Mouse (Mus musculus): Measurements from ENCODE around the gene Vps25. TPM values are rescaled to one million over a fixed set of nuclear protein-coding genes. Genes with fewer than 3 reads are reported as not detected.

Vps25 gene
- polyA plus RNA-seq, 1 experiment from 2014 or later, result 139 TPM

DNA sequence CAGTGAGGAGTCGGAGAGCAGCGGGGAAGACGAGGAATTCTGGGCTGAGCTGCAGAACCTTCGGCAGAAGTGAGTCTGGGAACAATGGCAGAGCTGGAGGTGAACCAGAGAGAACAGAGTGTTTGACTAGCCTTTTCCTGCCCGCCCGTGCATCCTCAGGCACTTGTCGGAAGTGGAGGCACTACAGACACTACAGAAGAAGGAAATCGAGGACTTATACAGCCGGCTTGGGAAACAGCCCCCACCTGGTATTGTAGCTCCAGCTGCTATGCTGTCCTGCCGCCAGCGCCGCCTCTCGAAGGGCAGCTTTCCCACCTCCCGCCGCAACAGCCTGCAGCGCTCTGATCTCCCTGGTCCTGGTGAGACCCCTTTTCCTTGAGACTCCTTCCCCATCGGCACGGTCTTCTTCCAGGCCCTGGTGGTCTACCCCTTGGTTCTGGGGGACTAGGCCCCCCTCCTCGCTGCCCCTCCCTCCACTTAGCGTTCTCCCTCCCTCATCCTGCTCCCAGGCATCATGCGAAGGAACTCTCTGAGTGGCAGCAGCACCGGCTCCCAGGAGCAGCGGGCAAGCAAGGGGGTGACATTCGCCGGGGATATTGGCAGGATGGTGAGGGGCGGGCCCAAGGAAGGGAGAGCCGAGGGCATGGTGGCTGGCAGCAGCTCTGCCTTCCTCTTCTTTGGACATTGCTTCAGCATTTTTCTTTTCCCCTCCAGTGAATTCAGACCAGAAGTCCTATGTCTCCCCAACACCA, 23.0 kb downstream of the Vps25 start:
- DNase-seq (peak; percentile 28), ATAC-seq (ENCODE audit: insufficient read depth) (no peak)
- no peaks in the 10 kb centered on the region for H3K9me3 ChIP-seq (ENCODE audit: low read depth, low read length)
- no peak overlapping the region for H3K9ac ChIP-seq
- H3K4me1 ChIP-seq (ENCODE audit: insufficient read depth), result peaks cover 16% of the 10 kb centered on the region
- peak overlapping the region; percentile 88 for H3K4me2 ChIP-seq
- 28% methylated on average over 27 of the region's 27 CpGs for WGBS
- H3K27ac ChIP-seq (ENCODE audit: low read depth), result no peak overlapping the region
- no peak for TF ChIP-seq CTCF (IDR thresholded peaks at IDR 0.05; ENCODE audit: low read depth)
- H3K36me3 ChIP-seq (ENCODE audit: insufficient read depth), result no peaks in the 10 kb centered on the region
- no peak overlapping the region for H3K4me3 ChIP-seq (ENCODE audit: low read depth, low read length)
- no peaks in the 10 kb centered on the region for H3K27me3 ChIP-seq (ENCODE audit: insufficient read depth, low read length)

DNA sequence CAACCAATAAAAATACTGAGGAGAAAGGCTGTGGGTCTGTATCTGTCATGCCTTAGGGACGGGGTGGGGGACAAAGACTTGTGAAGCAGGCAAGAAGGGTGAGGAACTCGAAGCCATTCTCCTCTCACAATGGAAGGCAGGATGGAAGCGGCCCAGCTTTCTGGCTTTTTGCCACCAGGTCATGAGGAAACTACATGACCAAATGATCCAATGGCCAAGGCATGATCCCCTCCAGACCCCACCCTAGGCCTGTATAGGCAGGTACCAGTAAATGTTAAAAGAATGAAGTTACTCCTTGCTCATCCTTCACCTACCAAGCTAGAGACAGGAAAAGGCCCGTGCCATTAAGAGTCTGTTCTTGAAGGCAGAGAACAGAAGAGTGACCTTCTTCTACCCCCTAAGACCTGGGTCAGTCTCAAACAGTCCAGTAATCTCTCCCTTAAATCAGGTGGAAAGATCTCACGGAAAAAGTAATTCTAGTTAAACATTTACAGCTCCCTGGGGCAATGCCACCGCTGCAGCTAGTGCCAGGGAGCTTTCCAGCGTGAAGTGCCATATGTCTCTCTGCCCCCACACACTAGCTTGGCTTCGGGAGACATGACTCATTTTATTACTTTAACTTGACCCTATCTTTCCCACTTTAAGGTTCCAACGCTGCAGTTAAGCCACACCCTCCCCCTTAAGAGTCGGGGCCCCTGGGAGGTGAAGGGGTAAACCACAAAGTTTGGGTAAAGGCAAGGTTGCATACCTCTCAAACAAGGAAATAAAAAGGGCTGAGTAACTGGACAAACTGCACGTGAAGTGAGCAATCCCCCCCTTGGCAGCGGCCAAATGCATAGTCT, 24.1 kb downstream of the Vps25 start:
- no peak for DNase-seq
- H3K9me3 ChIP-seq (ENCODE audit: low read depth, low read length), result no peaks in the 10 kb centered on the region
- 54% methylated on average over 12 of the region's 12 CpGs for WGBS
- peak overlapping the region; percentile 64 for H3K4me3 ChIP-seq (ENCODE audit: low read depth, low read length)
- H3K27me3 ChIP-seq (ENCODE audit: insufficient read depth, low read length), result no peaks in the 10 kb centered on the region
- no peak for ATAC-seq (ENCODE audit: insufficient read depth)
- H3K9ac ChIP-seq, result peak overlapping the region; percentile 63
- H3K4me1 ChIP-seq (ENCODE audit: insufficient read depth), result peaks cover 16% of the 10 kb centered on the region
- no peak for TF ChIP-seq CTCF (IDR thresholded peaks at IDR 0.05; ENCODE audit: low read depth)
- no peaks in the 10 kb centered on the region for H3K36me3 ChIP-seq (ENCODE audit: insufficient read depth)
- H3K27ac ChIP-seq (ENCODE audit: low read depth), result no peak overlapping the region
- H3K4me2 ChIP-seq, result peak overlapping the region; percentile 88

DNA sequence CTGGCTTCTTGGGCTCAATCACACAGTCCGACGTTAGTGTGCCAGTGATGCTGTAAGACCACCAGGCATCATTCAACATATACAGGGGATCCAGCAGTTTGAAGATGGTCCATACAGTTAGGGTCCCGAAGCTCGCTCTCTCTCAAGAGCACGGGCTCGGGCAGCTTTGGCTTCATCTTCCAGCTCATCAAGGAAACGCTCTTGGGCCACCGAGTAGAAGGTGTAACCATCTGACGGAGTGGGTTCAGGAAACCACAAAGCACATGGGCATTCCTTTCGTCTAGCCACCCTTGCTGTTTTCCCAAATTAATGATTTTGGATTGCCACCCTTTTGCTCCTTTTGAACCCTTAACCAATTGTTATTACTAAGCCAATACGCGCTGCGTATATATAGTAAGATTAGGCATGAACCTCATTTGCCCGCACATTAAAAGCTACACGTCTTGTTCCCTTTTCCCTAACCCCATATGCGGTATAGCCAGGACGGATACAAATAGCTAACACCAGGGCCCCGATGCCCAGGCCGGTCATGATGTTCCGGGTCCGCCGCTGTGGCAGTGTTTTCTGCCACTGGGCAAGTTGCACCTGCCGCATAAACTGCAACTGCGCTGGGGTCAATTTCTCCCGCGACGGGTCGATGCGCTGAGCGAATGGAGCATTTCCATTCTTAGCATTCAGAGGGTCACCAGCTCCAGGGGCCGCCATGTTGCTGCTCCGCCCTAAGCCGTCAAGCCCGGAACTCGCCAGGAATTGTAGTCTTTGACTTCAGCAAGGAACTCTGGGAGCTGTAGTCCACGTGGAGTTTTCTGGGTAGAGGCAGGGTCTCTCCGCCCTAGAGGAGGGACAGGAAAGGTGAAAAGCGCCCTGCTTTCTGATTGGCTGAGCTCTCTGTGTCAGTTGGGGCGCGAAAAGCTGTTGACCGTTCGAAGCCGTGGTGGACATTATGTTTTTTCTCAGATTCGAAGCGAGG, 25.0 kb downstream of the Vps25 start, which contains the start of the genes Cntd1 and Coa3:
TSS of gene Cntd1 (plus strand) at position 790 of the 970 bp plus-strand sequence.
TSS of gene Coa3 (minus strand) at position 892 of the 970 bp plus-strand sequence.
- peak; percentile 97 for ATAC-seq (ENCODE audit: insufficient read depth)
- Histone ChIP-seq H3K36me3 (ENCODE audit: insufficient read depth) (no peaks in the 10 kb centered on the region), H3K27ac (ENCODE audit: low read depth) (no peak within 1 kb of the TSS), H3K4me2 (peak within 1 kb of the TSS; percentile 88), H3K9me3 (ENCODE audit: low read depth, low read length) (no peaks in the 10 kb centered on the region), H3K27me3 (ENCODE audit: insufficient read depth, low read length) (no peaks in the 10 kb centered on the region), H3K4me3 (ENCODE audit: low read depth, low read length) (peak within 1 kb of the TSS; percentile 64), H3K4me1 (ENCODE audit: insufficient read depth) (peaks cover 16% of the 10 kb centered on the region), H3K9ac (peak within 1 kb of the TSS; percentile 63)
- TF ChIP-seq CTCF (IDR thresholded peaks at IDR 0.05; ENCODE audit: low read depth), result no peak
- 7% methylated on average over 45 of the region's 45 CpGs for WGBS
- DNase-seq, result peak; percentile 97

DNA sequence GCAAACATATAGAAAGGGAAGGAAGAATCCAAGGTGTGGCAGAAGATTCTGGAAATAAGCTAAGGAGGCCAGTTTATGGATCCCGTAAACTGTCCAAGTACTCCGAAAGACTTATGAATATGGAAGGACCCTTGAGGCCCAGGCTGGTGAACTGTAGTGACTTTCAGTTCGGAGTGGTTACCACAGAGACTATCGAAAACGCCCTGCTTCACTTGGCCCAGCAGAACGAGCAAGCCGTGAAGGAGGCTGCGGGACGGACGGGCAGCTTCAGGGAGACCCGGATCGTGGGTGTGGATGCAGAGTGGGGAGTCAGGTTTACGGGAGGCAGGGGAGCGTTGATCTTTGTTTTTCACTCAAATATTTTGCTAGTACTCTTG, 25.7 kb downstream of the Vps25 start:
- Histone ChIP-seq H3K4me2 (peak overlapping the region; percentile 88), H3K27ac (ENCODE audit: low read depth) (no peak overlapping the region), H3K27me3 (ENCODE audit: insufficient read depth, low read length) (no peaks in the 10 kb centered on the region), H3K9me3 (ENCODE audit: low read depth, low read length) (no peaks in the 10 kb centered on the region), H3K9ac (no peak overlapping the region; the same call in 1 of the 2 replicates), H3K4me3 (ENCODE audit: low read depth, low read length) (peak overlapping the region; percentile 64), H3K4me1 (ENCODE audit: insufficient read depth) (peaks cover 16% of the 10 kb centered on the region), H3K36me3 (ENCODE audit: insufficient read depth) (no peaks in the 10 kb centered on the region)
- no peak for TF ChIP-seq CTCF (IDR thresholded peaks at IDR 0.05; ENCODE audit: low read depth)
- ATAC-seq (ENCODE audit: insufficient read depth) (peak; percentile 19; the same call in 1 of the 2 replicates), DNase-seq (no peak)
- 48% methylated on average over 14 of the region's 14 CpGs for WGBS

DNA sequence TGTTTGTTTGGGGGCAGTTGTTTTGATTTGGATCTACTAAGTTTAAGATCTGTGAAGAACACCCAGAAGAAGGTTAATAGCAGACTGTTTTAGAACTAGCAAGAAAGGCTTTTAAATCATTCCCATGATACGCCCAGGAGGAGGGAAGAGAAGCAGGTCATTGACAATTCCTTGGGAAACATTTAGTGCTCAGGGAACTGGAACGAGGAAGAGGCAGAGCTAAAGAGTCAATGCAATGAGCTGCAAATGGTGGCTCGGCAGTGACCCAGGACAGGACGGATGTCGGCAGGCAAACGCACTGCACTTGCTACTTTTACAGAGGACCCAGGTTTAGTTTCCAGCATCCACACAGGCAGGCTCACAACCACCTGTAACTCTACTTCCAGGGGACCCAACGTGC, 27.3 kb downstream of the Vps25 start:
- H3K27ac ChIP-seq (ENCODE audit: low read depth), result no peak overlapping the region
- 35% methylated on average over 7 of the region's 7 CpGs for WGBS
- H3K9ac ChIP-seq, result no peak overlapping the region

DNA sequence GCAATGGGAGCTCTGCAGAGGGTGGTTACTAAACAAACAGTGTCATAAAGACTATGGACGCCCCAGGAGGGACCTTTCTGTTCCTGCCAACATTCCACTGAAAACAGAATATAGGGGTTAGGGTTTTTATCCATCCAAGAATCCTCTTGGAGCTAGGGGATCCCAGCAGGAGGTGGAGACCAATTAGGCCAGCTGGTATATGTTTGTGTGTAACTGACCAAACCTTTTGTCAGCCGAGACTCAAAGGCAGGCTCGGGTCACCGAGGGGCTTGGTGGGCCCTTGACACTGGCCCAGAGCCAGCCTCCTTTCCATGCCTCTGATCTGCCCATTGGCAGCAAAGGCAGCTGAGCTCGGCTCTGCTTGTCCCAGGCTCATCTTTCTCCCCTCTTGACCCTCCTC, 29.4 kb downstream of the Vps25 start:
- WGBS, result 14% methylated on average over 5 of the region's 5 CpGs
- no peak for ATAC-seq (ENCODE audit: insufficient read depth)
- no peak overlapping the region for H3K27ac ChIP-seq (ENCODE audit: low read depth)

More for the DNA sequence above, 27.3 kb downstream of the Vps25 start:
- Histone ChIP-seq H3K4me3 (ENCODE audit: low read depth, low read length) (no peak overlapping the region), H3K9me3 (ENCODE audit: low read depth, low read length) (no peaks in the 10 kb centered on the region), H3K4me2 (no peak overlapping the region), H3K36me3 (ENCODE audit: insufficient read depth) (no peaks in the 10 kb centered on the region; the same call in 1 of the 2 replicates), H3K4me1 (ENCODE audit: insufficient read depth) (peaks cover 16% of the 10 kb centered on the region), H3K27me3 (ENCODE audit: insufficient read depth, low read length) (no peaks in the 10 kb centered on the region)
- ATAC-seq (ENCODE audit: insufficient read depth) (no peak), DNase-seq (no peak)
- TF ChIP-seq CTCF (IDR thresholded peaks at IDR 0.05; ENCODE audit: low read depth), result no peak

More for the DNA sequence above, 29.4 kb downstream of the Vps25 start:
- H3K9ac ChIP-seq, result no peak overlapping the region
- DNase-seq, result no peak
- TF ChIP-seq CTCF (IDR thresholded peaks at IDR 0.05; ENCODE audit: low read depth), result no peak
- H3K27me3 ChIP-seq (ENCODE audit: insufficient read depth, low read length), result no peaks in the 10 kb centered on the region
- H3K9me3 ChIP-seq (ENCODE audit: low read depth, low read length), result no peaks in the 10 kb centered on the region
- H3K4me3 ChIP-seq (ENCODE audit: low read depth, low read length), result no peak overlapping the region
- H3K4me1 ChIP-seq (ENCODE audit: insufficient read depth), result peaks cover 3% of the 10 kb centered on the region
- H3K36me3 ChIP-seq (ENCODE audit: insufficient read depth), result peaks cover 8% of the 10 kb centered on the region; the same call in 1 of the 2 replicates
- H3K4me2 ChIP-seq, result no peak overlapping the region

Measured in lung, embryonic 14.5 days (tissue).